Mouse (Mus musculus): Measurements from ENCODE around the gene Naa35.

- no peak for TF ChIP-seq CTCF (IDR thresholded peaks at IDR 0.05; ENCODE audit: low read depth, low read length)
- no peak for TF ChIP-seq POLR2A (IDR thresholded peaks at IDR 0.05; ENCODE audit: borderline replicate concordance, low read depth, low read length)
Measured at GRCm38 (mm10) chr13:59621643-59622489, 36.8 kb downstream of the Naa35 start.

Data from bone marrow macrophage, adult 2 months (primary cell).